Mouse (Mus musculus) cerebellum, adult 2 months (tissue): ENCODE results near the gene Capn1.

Source experiments
- CTCF ChIP-seq: fragments of 200-500 bp; IDR thresholded peaks from 2 replicates; pipeline ENCODE4 v1.5.1; 2011; ENCODE audit warnings: low read depth, mild to moderate bottlenecking, control low read depth, low read length, moderate library complexity, borderline replicate concordance; ENCODE audit not compliant: insufficient read depth
- POLR2A ChIP-seq: fragments of 200-500 bp; IDR thresholded peaks from 2 replicates; pipeline ENCODE4 v1.6.1; 2011; ENCODE audit warnings: low read length, control low read depth, borderline replicate concordance; ENCODE audit not compliant: insufficient read depth

- TF ChIP-seq POLR2A (no peak), CTCF (no peak)
These were observed 15.0 kb upstream of the Capn1 start for GRCm38 (mm10) chr19:6030520-6031280.
